Mouse (Mus musculus) fat pad, adult 2 months (tissue): ENCODE results near the gene Lcat.

Experiments used
- DNase-seq: peaks from one replicate; pipeline ENCODE4 v3.0.0-alpha.2; 2011; ENCODE audit warnings: low read depth, low spot score; ENCODE audit errors: extremely low read depth

The Lcat gene

GRCm38 (mm10) chr8:105892432-105892831 is 50.8 kb downstream of the Lcat start:
- no peak for DNase-seq

DNA sequence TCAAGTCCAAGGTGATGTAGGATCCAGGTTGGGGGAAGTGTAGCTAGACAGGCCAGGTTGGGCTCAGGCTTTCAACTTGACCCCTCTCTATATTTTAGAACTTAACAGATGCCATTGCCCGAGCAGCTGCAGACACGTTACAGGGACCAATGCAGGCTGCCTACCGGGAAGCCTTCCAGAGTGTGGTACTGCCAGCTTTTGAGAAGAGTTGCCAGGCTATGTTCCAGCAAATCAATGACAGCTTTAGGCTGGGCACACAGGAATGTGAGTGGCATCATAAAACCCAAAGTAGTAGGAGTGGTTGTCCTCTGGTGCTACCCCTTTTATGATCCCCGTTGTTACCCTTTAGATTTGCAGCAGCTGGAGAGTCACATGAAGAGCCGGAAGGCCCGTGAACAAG is 52.3 kb downstream of the Lcat start:
- no peak for DNase-seq

DNA sequence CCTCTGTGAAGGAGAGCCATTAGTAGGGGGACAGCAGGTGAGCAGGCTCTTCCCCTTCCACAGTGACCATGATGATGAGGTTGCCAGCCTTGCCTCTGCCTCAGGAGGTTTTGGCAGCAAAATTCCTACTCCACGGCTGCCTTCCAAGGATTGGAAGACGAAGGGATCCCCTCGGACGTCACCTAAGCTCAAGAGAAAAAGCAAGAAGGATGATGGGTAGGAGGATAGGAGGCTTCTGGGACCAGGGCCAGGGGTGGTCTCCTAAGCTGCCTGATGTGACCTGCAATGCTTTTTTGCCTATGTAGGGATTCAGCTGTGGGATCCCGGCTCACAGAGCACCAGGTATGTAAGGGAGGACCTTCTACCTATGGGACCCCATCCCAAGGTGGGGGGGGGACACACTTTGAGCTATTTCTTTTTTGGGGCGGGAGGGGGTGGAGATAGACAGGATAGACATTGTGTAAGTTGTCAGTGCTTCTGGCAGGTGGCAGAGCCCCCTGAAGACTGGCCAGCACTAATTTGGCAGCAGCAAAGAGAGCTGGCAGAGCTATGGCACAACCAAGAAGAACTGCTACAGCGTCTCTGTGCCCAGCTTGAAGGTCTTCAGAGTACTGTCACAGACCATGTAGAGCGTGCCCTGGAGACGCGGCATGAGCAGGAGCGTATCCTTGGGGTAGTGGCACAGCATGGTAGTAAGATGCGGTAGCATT is 53.3 kb downstream of the Lcat start:
- no peak for DNase-seq
